Comparison of ENCODE assay signal across 8 mouse cellular contexts in genomic region chr8:84200652-84201544, GRCm38 (mm10). TPM values are rescaled to one million over a fixed set of nuclear protein-coding genes. Genes with fewer than 3 reads are reported as not detected.
DNase-seq lines count a peak whose midpoint lies in the region; ATAC-seq and TF ChIP-seq lines count a peak whose summit lies in the region.

No protein-coding gene starts in this region.

- POLR2A ChIA-PET in Patski (lab: Charles Lee), result interaction anchor here (0.5 to 1.4 kb wide), 6 partner anchors 9 to 542 kb away, joined by 3 to 4 read pairs (median 4); partner anchors contain the start of gene Zswim4

- WGBS in forebrain, embryonic 13.5 days, result 5% methylated on average over 63 of the region's 70 CpGs
- WGBS in limb, embryonic 11.5 days, result 5% methylated on average over 48 of the region's 70 CpGs
- WGBS in midbrain, embryonic 12.5 days, result 13% methylated on average over 36 of the region's 70 CpGs
- 2% methylated on average over 35 of the region's 70 CpGs for WGBS in stomach, postnatal 0 days

- peak; percentile 45 for TF ChIP-seq EP300 in stomach, postnatal 0 days (optimal IDR thresholded peaks at IDR 0.05)

- peaks cover 69% of the 10 kb centered on the region for H3K4me1 ChIP-seq in forebrain, embryonic 13.5 days
- H3K4me1 ChIP-seq in limb, embryonic 11.5 days (ENCODE audit: control insufficient read depth, insufficient read depth, low read length), result peaks cover 52% of the 10 kb centered on the region
- peaks cover 68% of the 10 kb centered on the region for H3K4me1 ChIP-seq in midbrain, embryonic 12.5 days
- H3K4me1 ChIP-seq in stomach, postnatal 0 days (replicated peaks; ENCODE audit: control insufficient read depth, insufficient read depth), result peaks cover 22% of the 10 kb centered on the region

- peak; percentile 11 for ATAC-seq in Patski
- no peak for ATAC-seq in forebrain, embryonic 13.5 days
- no peak for ATAC-seq in limb, embryonic 11.5 days (ENCODE audit: insufficient number of reproducible peaks, low FRiP score, low TSS enrichment, low read depth)
- no peak for ATAC-seq in midbrain, embryonic 12.5 days (ENCODE audit: low FRiP score, low read depth)
- ATAC-seq in stomach, postnatal 0 days (ENCODE audit: low FRiP score, low TSS enrichment), result peak; percentile 22

- no peaks in the 10 kb centered on the region for H3K9me3 ChIP-seq in forebrain, embryonic 13.5 days (replicated peaks)
- no peaks in the 10 kb centered on the region for H3K9me3 ChIP-seq in limb, embryonic 11.5 days (ENCODE audit: control insufficient read depth, low read length)
- H3K9me3 ChIP-seq in midbrain, embryonic 12.5 days, result no peaks in the 10 kb centered on the region
- no peaks in the 10 kb centered on the region for H3K9me3 ChIP-seq in stomach, postnatal 0 days (ENCODE audit: control insufficient read depth, low read length)

- DNase-seq in 3T3-L1 (ENCODE audit: low read depth, low spot score), result peak; percentile 74
- DNase-seq in Patski (ENCODE audit: low read depth, low spot score), result no peak
- DNase-seq in heart, postnatal 4 days, result peak; percentile 90
- peak; percentile 77 for DNase-seq in limb, embryonic 11.5 days (ENCODE audit: low spot score)
- DNase-seq in stomach, postnatal 0 days (ENCODE audit: low spot score), result peak; percentile 86
- DNase-seq in c-Kit-positive CD71-positive TER-119-positive erythroid progenitor cells, embryonic 14.5 days (ENCODE audit: low spot score), result no peak

- in situ Hi-C loops in Patski (cut with MboI; ENCODE audit: low pct_unique_long_range_greater_than_20kb), result loop anchor here (10.0 kb wide), 1 partner anchor 784 kb away; no protein-coding TSS in a partner anchor

- no peaks in the 10 kb centered on the region for H3K27me3 ChIP-seq in Patski
- no peaks in the 10 kb centered on the region for H3K27me3 ChIP-seq in forebrain, embryonic 13.5 days
- no peaks in the 10 kb centered on the region for H3K27me3 ChIP-seq in limb, embryonic 11.5 days (ENCODE audit: control insufficient read depth, insufficient read depth, low read length)
- peaks cover 27% of the 10 kb centered on the region for H3K27me3 ChIP-seq in midbrain, embryonic 12.5 days
- H3K27me3 ChIP-seq in stomach, postnatal 0 days (ENCODE audit: control insufficient read depth, insufficient read depth, low read length), result no peaks in the 10 kb centered on the region

- peak overlapping the region; percentile 89 for H3K27ac ChIP-seq in forebrain, embryonic 13.5 days
- peak overlapping the region; percentile 77 for H3K27ac ChIP-seq in limb, embryonic 11.5 days (replicated peaks; ENCODE audit: low read depth, low read length)
- H3K27ac ChIP-seq in midbrain, embryonic 12.5 days (replicated peaks), result peak overlapping the region; percentile 10; the same call in 1 of the 2 replicates
- peak overlapping the region; percentile 99 for H3K27ac ChIP-seq in stomach, postnatal 0 days (replicated peaks)

- H3K9ac ChIP-seq in forebrain, embryonic 13.5 days, result peak overlapping the region; percentile 73
- H3K9ac ChIP-seq in limb, embryonic 11.5 days (ENCODE audit: low read length), result peak overlapping the region; percentile 78
- peak overlapping the region; percentile 56 for H3K9ac ChIP-seq in midbrain, embryonic 12.5 days (replicated peaks)
- H3K9ac ChIP-seq in stomach, postnatal 0 days (ENCODE audit: low read length), result peak overlapping the region; percentile 93

- peak overlapping the region; percentile 49 for H3K4me3 ChIP-seq in forebrain, embryonic 13.5 days
- peak overlapping the region; percentile 59 for H3K4me3 ChIP-seq in limb, embryonic 11.5 days (ENCODE audit: low read depth, low read length)
- peak overlapping the region; percentile 46 for H3K4me3 ChIP-seq in midbrain, embryonic 12.5 days
- peak overlapping the region; percentile 72 for H3K4me3 ChIP-seq in stomach, postnatal 0 days (ENCODE audit: low read depth, low read length)

- no peak for TF ChIP-seq CTCF in Patski (IDR thresholded peaks at IDR 0.05)
- no peak for TF ChIP-seq CTCF in stomach, postnatal 0 days (IDR thresholded peaks at IDR 0.05; ENCODE audit: low read depth)

- peak overlapping the region; percentile 83 for H3K4me2 ChIP-seq in forebrain, embryonic 13.5 days
- peak overlapping the region; percentile 94 for H3K4me2 ChIP-seq in limb, embryonic 11.5 days (ENCODE audit: low read depth, severe bottlenecking)
- H3K4me2 ChIP-seq in midbrain, embryonic 12.5 days (replicated peaks), result peak overlapping the region; percentile 76
- peak overlapping the region; percentile 92 for H3K4me2 ChIP-seq in stomach, postnatal 0 days (replicated peaks; ENCODE audit: low read depth)

- CTCF ChIA-PET in Patski (lab: Charles Lee), result interaction anchor here (1.2 to 2.5 kb wide), 3 partner anchors 12 to 56 kb away, joined by 3 to 18 read pairs (median 4); partner anchors contain the start of gene Nanos3

- H3K36me3 ChIP-seq in forebrain, embryonic 13.5 days (ENCODE audit: poor library complexity, severe bottlenecking), result no peaks in the 10 kb centered on the region
- 0 out of 2 replicates have a peak, but pooled peaks cover 2% of the 10 kb centered on the region for H3K36me3 ChIP-seq in limb, embryonic 11.5 days (ENCODE audit: control insufficient read depth, insufficient read depth, low read length)
- H3K36me3 ChIP-seq in midbrain, embryonic 12.5 days, result no peaks in the 10 kb centered on the region
- peaks cover 8% of the 10 kb centered on the region; the same call in 1 of the 2 replicates for H3K36me3 ChIP-seq in stomach, postnatal 0 days (ENCODE audit: control insufficient read depth, insufficient read depth, low read length)

RNA-seq across cellular contexts. Expression of gene Nanos3, which starts 15.9 kb away (rescaled TPM):
- 0.81 TPM for polyA plus RNA-seq in Patski (2021)
- 4.7 and 6.5 TPM in 2 replicates for polyA plus RNA-seq in forebrain, embryonic 13.5 days (2015; fragmentation: Nextera tagmentation; extraction: Ambion mirVana)
- total RNA-seq in heart, postnatal 4 days (2021), result 1 to 10 TPM; 3.6 to 4.3 TPM
- polyA plus RNA-seq in limb, embryonic 11.5 days (2014; fragmentation: Nextera tagmentation; extraction: Ambion mirVana), result 4.3 and 4.9 TPM in 2 replicates
- 4.5 and 8.3 TPM in 2 replicates for polyA plus RNA-seq in midbrain, embryonic 12.5 days (2016; fragmentation: Nextera tagmentation; extraction: Ambion mirVana)
- 2.0 and 4.4 TPM in 2 replicates for polyA plus RNA-seq in stomach, postnatal 0 days (2015; fragmentation: Nextera tagmentation; extraction: Ambion mirVana)

RNA-seq across cellular contexts. Expression of gene Zswim4, which starts 36.0 kb away (rescaled TPM):
- polyA plus RNA-seq in Patski (2021), result 22.4 TPM
- 43.1 and 44.0 TPM in 2 replicates for polyA plus RNA-seq in forebrain, embryonic 13.5 days (2015; fragmentation: Nextera tagmentation; extraction: Ambion mirVana)
- 10 to 100 TPM; 12.8 to 13.8 TPM for total RNA-seq in heart, postnatal 4 days (2021)
- polyA plus RNA-seq in limb, embryonic 11.5 days (2014; fragmentation: Nextera tagmentation; extraction: Ambion mirVana), result 23.9 and 24.5 TPM in 2 replicates
- polyA plus RNA-seq in midbrain, embryonic 12.5 days (2016; fragmentation: Nextera tagmentation; extraction: Ambion mirVana), result 55.3 and 55.7 TPM in 2 replicates
- polyA plus RNA-seq in stomach, postnatal 0 days (2015; fragmentation: Nextera tagmentation; extraction: Ambion mirVana), result 8.0 and 9.7 TPM in 2 replicates

RNA-seq across cellular contexts. Expression of gene D8Ertd738e, which starts 48.6 kb away (rescaled TPM):
- 227 TPM for polyA plus RNA-seq in Patski (2021)
- 294 and 310 TPM in 2 replicates for polyA plus RNA-seq in forebrain, embryonic 13.5 days (2015; fragmentation: Nextera tagmentation; extraction: Ambion mirVana)
- 100 to 1,000 TPM; 218 to 233 TPM for total RNA-seq in heart, postnatal 4 days (2021)
- polyA plus RNA-seq in limb, embryonic 11.5 days (2014; fragmentation: Nextera tagmentation; extraction: Ambion mirVana), result 361 and 375 TPM in 2 replicates
- 268 TPM in 2 replicates for polyA plus RNA-seq in midbrain, embryonic 12.5 days (2016; fragmentation: Nextera tagmentation; extraction: Ambion mirVana)
- polyA plus RNA-seq in stomach, postnatal 0 days (2015; fragmentation: Nextera tagmentation; extraction: Ambion mirVana), result 299 and 309 TPM in 2 replicates

RNA-seq across cellular contexts. Expression of gene 4930432K21Rik, which starts 53.1 kb away (rescaled TPM):
- polyA plus RNA-seq in Patski (2021), result 3.9 TPM
- 2.2 and 2.3 TPM in 2 replicates for polyA plus RNA-seq in forebrain, embryonic 13.5 days (2015; fragmentation: Nextera tagmentation; extraction: Ambion mirVana)
- under 1 TPM; 0.38 to 0.60 TPM for total RNA-seq in heart, postnatal 4 days (2021)
- polyA plus RNA-seq in limb, embryonic 11.5 days (2014; fragmentation: Nextera tagmentation; extraction: Ambion mirVana), result 0.61 and 0.89 TPM in 2 replicates
- polyA plus RNA-seq in midbrain, embryonic 12.5 days (2016; fragmentation: Nextera tagmentation; extraction: Ambion mirVana), result 2.4 TPM in 2 replicates
- 0.28 and 0.40 TPM in 2 replicates for polyA plus RNA-seq in stomach, postnatal 0 days (2015; fragmentation: Nextera tagmentation; extraction: Ambion mirVana)

RNA-seq across cellular contexts. Expression of gene Cc2d1a, which starts 53.2 kb away (rescaled TPM):
- 54.7 TPM for polyA plus RNA-seq in Patski (2021)
- polyA plus RNA-seq in forebrain, embryonic 13.5 days (2015; fragmentation: Nextera tagmentation; extraction: Ambion mirVana), result 18.6 and 24.1 TPM in 2 replicates
- 10 to 100 TPM; 12.6 to 15.6 TPM for total RNA-seq in heart, postnatal 4 days (2021)
- 15.2 and 15.7 TPM in 2 replicates for polyA plus RNA-seq in limb, embryonic 11.5 days (2014; fragmentation: Nextera tagmentation; extraction: Ambion mirVana)
- polyA plus RNA-seq in midbrain, embryonic 12.5 days (2016; fragmentation: Nextera tagmentation; extraction: Ambion mirVana), result 19.0 and 19.5 TPM in 2 replicates
- polyA plus RNA-seq in stomach, postnatal 0 days (2015; fragmentation: Nextera tagmentation; extraction: Ambion mirVana), result 15.8 and 17.5 TPM in 2 replicates

Comparison
In these comparisons a context has a peak if more than half of its experiments do, and no peak if none do; other contexts are left out.
1. DNase-seq: peak in 3T3-L1 (single experiment), heart, postnatal 4 days (single experiment), limb, embryonic 11.5 days (single experiment) and stomach, postnatal 0 days (single experiment); none in Patski (single experiment) and c-Kit-positive CD71-positive TER-119-positive erythroid progenitor cells, embryonic 14.5 days (single experiment).
2. ATAC-seq: peak in Patski (single experiment) and stomach, postnatal 0 days (single experiment); none in forebrain, embryonic 13.5 days (single experiment), limb, embryonic 11.5 days (single experiment) and midbrain, embryonic 12.5 days (single experiment).
3. H3K27ac ChIP-seq: peak in every context shown above with its lines; median percentile 99 in stomach, postnatal 0 days; 89 in forebrain, embryonic 13.5 days; 77 in limb, embryonic 11.5 days; 10 in midbrain, embryonic 12.5 days.
4. Peak in every context shown above with its lines, with median percentiles within 50 percentile points of each other: H3K4me2 ChIP-seq, H3K4me3 ChIP-seq and H3K9ac ChIP-seq.